Mouse (Mus musculus): ENCODE measurements around the gene Ercc5.

DNA sequence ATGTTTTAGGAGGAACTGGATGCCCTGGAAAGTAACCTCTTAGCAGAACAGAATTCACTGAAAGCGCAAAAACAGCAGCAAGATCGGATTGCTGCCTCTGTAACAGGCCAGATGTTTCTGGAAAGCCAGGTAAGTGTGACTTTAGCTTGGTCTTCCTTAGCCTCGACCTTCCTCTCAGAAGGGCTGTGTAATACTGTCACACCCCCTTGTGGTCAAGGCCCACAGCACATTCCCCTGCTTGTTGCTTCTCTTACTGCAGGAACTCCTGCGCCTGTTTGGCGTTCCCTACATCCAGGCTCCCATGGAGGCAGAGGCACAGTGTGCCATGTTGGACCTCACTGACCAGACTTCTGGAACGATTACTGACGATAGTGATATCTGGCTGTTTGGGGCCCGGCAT is 26.4 kb downstream of the Ercc5 start:
- TF ChIP-seq POLR2A (IDR thresholded peaks at IDR 0.05; ENCODE audit: insufficient read depth, low read length), result no peak
- no peak for TF ChIP-seq EP300 (IDR thresholded peaks at IDR 0.05; ENCODE audit: insufficient read depth, low read depth, low read length)

All from ES-Bruce4 (cell line).